Mouse (Mus musculus) embryonic facial prominence, embryonic 15.5 days (tissue): ENCODE data around the gene Ccl19. TPM values are rescaled to one million over a fixed set of nuclear protein-coding genes. Genes with fewer than 3 reads are reported as not detected.
"Not testable (repeated sequence)": the region's sequence is repeated elsewhere in the genome, so short reads cannot be mapped to it uniquely, and the experiment has no call there.

Source experiments
- ATAC-seq: fragments of 200-750 bp; cut with Nextera tagmentation; 2 replicates; pipeline ENCODE4 v1.8.0; 2017; ENCODE audit warnings: low read depth, moderate TSS enrichment; ENCODE audit not compliant: insufficient number of reproducible peaks, low FRiP score, low TSS enrichment
- H3K27ac ChIP-seq: fragments of 300-500 bp; sonication (generic); replicated peaks from 2 replicates; pipeline ENCODE4 v1.5.1; 2015; ENCODE audit warnings: mild to moderate bottlenecking, inconsistent platforms
- H3K27me3 ChIP-seq: fragments of 300-500 bp; sonication (generic); 2 replicates; pipeline ENCODE4 v1.6.1; 2015; ENCODE audit warnings: inconsistent platforms
- H3K36me3 ChIP-seq: fragments of 300-500 bp; sonication (generic); 2 replicates; pipeline ENCODE4 v1.6.1; 2015; ENCODE audit warnings: mild to moderate bottlenecking, inconsistent platforms
- H3K4me1 ChIP-seq: fragments of 300-500 bp; sonication (generic); 2 replicates; pipeline ENCODE4 v1.6.1; 2015; ENCODE audit warnings: inconsistent platforms
- H3K4me2 ChIP-seq: fragments of 300-500 bp; sonication (generic); replicated peaks from 2 replicates; pipeline ENCODE4 v1.6.1; 2015; ENCODE audit warnings: mild to moderate bottlenecking, inconsistent platforms
- H3K4me3 ChIP-seq: fragments of 300-500 bp; sonication (generic); replicated peaks from 2 replicates; pipeline ENCODE4 v1.5.1; 2015; ENCODE audit warnings: mild to moderate bottlenecking, inconsistent platforms
- H3K9ac ChIP-seq: fragments of 300-500 bp; sonication (generic); 2 replicates; pipeline ENCODE4 v1.6.1; 2015; ENCODE audit warnings: inconsistent platforms
- H3K9me3 ChIP-seq: fragments of 300-500 bp; sonication (generic); replicated peaks from 2 replicates; pipeline ENCODE4 v1.6.1; 2016; ENCODE audit warnings: inconsistent platforms
- WGBS: fragments of 180-500 bp; shearing (Covaris S2); methylation state at CpG from one replicate; pipeline ENCODE4 v1.1.7; 2015; 5-methylcytosine and 5-hydroxymethylcytosine counted together
- polyA plus RNA-seq: library from polyadenylated mRNA; unstranded; fragments of >200 nt; fragmentation: Nextera tagmentation; extraction: Ambion mirVana; gene quantifications from 2 replicates; pipeline ENCODE4 v1.2.1, GENCODE M21; 2015

Gene Ccl19
- polyA plus RNA-seq = not detected in 2 replicates

GRCm38 (mm10) chr4:42756477-42756876 is at the start of gene Ccl19:
Gene Ccl19, minus strand, starts transcription at chr4:42756577.
- not testable (repeated sequence) for H3K9me3 ChIP-seq, H3K4me3 ChIP-seq, H3K4me1 ChIP-seq, H3K36me3 ChIP-seq, H3K27ac ChIP-seq, ATAC-seq, H3K27me3 ChIP-seq, H3K4me2 ChIP-seq, H3K9ac ChIP-seq
- WGBS = no CpG with 5 or more reads among the region's 6 CpGs

GRCm38 (mm10) chr4:42773893-42774292 is 17.5 kb upstream of the Ccl19 start, which contains the start of gene Ccl21a:
Gene Ccl21a, minus strand, starts transcription at chr4:42773993.
- H3K9ac ChIP-seq, H3K4me1 ChIP-seq, H3K4me3 ChIP-seq, ATAC-seq, H3K4me2 ChIP-seq, H3K27me3 ChIP-seq, H3K27ac ChIP-seq, H3K9me3 ChIP-seq, H3K36me3 ChIP-seq: not testable (repeated sequence)
- WGBS = no CpG with 5 or more reads among the region's 5 CpGs

DNA sequence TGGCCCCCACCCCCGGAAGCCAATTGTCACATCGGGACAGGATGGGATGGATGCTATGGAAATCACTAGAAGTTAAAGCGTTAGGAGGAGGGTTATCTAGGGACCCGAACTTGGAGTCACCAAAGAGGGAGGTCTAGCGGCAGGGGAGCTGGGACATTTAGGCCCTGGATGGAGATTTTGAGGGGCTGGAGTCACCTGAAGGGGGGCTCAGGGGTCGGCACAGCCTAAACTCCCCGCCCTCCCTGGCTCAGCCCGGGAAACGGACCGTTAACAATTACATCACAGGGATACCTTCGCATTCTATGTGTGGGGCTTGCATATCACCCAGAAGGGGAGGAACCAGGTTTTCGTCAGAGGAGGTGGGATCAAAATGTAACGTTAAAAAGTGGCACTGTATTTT is 21.1 kb downstream of the Ccl19 start, which contains the start of gene 4930578G10Rik:
TSS of gene 4930578G10Rik (plus strand) at position 301 of the 400 bp plus-strand sequence.
- H3K4me2 ChIP-seq, H3K4me3 ChIP-seq, H3K9ac ChIP-seq, H3K4me1 ChIP-seq, H3K9me3 ChIP-seq, H3K27me3 ChIP-seq, H3K36me3 ChIP-seq, ATAC-seq, H3K27ac ChIP-seq: not testable (repeated sequence)
- no CpG with 5 or more reads among the region's 13 CpGs for WGBS

Other genes with a start within 250 kb of the Ccl19 start
- gene Fam205a2, start 228.4 kb downstream of the Ccl19 start, polyA plus RNA-seq = not detected in 2 replicates
- not detected in 2 replicates for gene Gm10591, start 144.4 kb downstream of the Ccl19 start, polyA plus RNA-seq
- gene Gm2564, start 126.9 kb downstream of the Ccl19 start, polyA plus RNA-seq = 0.50 TPM in 1 of 2 replicates, not detected in the other
- not detected in 2 replicates for gene Ccl27b, start 101.3 kb downstream of the Ccl19 start, polyA plus RNA-seq
- gene Il11ra2, start 94.7 kb downstream of the Ccl19 start, polyA plus RNA-seq = 0.28 TPM in 1 of 2 replicates, not detected in the other
- not detected in 2 replicates for gene 4930578G10Rik, start 21.0 kb downstream of the Ccl19 start, polyA plus RNA-seq
- 98.7 and 109 TPM in 2 replicates for gene Ccl21a, start 17.4 kb upstream of the Ccl19 start, polyA plus RNA-seq
- not detected in 2 replicates for gene Fam205a1, start 97.3 kb upstream of the Ccl19 start, polyA plus RNA-seq
- gene Gm12394, start 100.2 kb upstream of the Ccl19 start, polyA plus RNA-seq = 0.08 and 0.11 TPM in 2 replicates
- gene Fam205c, start 117.7 kb upstream of the Ccl19 start, polyA plus RNA-seq = 0.36 and 0.46 TPM in 2 replicates
- 2.0 and 2.8 TPM in 2 replicates for gene Phf24, start 160.1 kb upstream of the Ccl19 start, polyA plus RNA-seq
- 10.4 and 11.6 TPM in 2 replicates for gene Dnajb5, start 193.2 kb upstream of the Ccl19 start, polyA plus RNA-seq
- 0.24 and 1.6 TPM in 2 replicates for gene 1700022I11Rik, start 213.0 kb upstream of the Ccl19 start, polyA plus RNA-seq
- 478 and 494 TPM in 2 replicates for gene Vcp, start 243.9 kb upstream of the Ccl19 start, polyA plus RNA-seq